Mouse (Mus musculus): ENCODE data around the gene Ccdc127.
A peak's percentile ranks its signal among the peaks of the same experiment; 100 is the strongest.

The Ccdc127 gene

DNA sequence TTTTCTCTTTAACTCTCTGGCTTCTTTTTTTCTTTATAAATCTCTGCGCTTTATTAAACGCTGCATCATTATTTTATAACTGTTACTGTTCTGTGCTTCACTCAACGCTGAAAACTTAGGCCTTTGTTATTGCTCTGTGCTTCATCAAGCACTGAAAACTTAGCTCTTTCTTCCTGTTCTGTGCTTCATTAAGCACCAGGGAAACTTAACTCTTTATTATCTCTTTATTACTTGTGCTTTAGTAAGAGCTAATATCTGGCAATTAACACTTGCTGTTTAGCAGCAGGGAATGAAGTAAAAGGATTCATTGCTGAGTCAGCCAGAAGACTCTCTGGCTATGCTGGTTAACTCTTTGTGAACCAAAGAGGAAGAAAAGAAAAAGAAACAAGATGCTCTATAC is 32.2 kb downstream of the Ccdc127 start:
- no peak for ATAC-seq (ENCODE audit: insufficient number of reproducible peaks, low FRiP score, low TSS enrichment)

DNA sequence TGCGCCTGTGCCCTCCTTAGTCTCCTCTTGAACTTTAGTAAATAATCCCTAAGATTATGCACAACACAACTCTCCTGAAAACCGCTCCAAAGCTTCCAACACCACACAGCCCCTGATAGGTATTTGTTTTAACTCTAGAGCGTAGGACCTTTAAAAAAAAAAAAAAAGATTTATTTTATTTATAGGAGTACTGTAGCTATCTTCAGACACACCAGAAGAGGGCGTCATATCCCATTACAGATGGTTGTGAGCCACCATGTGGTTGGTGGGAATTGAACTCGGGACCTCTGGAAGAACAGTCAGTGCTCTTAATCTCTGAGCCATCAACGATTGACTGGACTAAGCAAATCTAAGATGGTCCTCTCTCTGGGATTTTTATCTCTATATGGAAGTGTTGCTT is 39.6 kb downstream of the Ccdc127 start:
- ATAC-seq (ENCODE audit: insufficient number of reproducible peaks, low FRiP score, low TSS enrichment), result no peak

GRCm38 (mm10) chr13:74390371-74390990 is 40.4 kb downstream of the Ccdc127 start, which contains the start of gene Zfp72:
Zfp72 (minus strand) TSS chr13:74390836.
- ATAC-seq (ENCODE audit: insufficient number of reproducible peaks, low FRiP score, low TSS enrichment), result peak; percentile 96

DNA sequence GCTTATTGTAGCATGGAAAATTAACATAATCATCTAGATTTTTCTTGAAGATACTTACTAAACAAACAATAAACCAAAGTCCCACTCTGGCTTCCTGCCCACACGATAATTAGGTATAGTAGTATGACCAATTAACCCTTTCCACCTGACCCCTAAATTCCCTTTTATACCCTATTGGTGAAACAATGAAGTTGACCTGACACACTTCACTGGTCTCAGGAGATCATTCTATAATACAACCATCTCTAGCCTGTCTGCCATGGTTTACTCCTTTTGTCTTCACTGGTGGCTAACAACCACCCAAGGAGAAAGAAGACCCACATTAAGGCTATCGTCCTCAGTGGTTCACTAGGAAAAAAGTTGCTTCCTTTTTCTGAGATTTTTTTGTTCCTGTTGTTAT is 41.0 kb downstream of the Ccdc127 start:
- no peak for ATAC-seq (ENCODE audit: insufficient number of reproducible peaks, low FRiP score, low TSS enrichment)

GRCm38 (mm10) chr13:74399298-74399839 is 49.3 kb downstream of the Ccdc127 start, which contains the start of gene Ftl1-ps1:
Ftl1-ps1 (plus strand) TSS chr13:74399694.
- no peak for ATAC-seq (ENCODE audit: insufficient number of reproducible peaks, low FRiP score, low TSS enrichment)

Measured in cerebellum, adult (tissue).